Mouse (Mus musculus) lung, adult 2 months (tissue): ENCODE data around the gene Kif2c.

ENCODE experiments used
- CTCF ChIP-seq: fragments of 200-500 bp; IDR thresholded peaks from 2 replicates; pipeline ENCODE4 v1.5.1; 2011; ENCODE audit warnings: mild to moderate bottlenecking, low read length, control low read depth; ENCODE audit not compliant: insufficient read depth
- POLR2A ChIP-seq: fragments of 200-500 bp; IDR thresholded peaks from 2 replicates; pipeline ENCODE4 v1.6.1; 2011; ENCODE audit warnings: low read depth, mild to moderate bottlenecking, control low read depth, low read length, borderline replicate concordance; ENCODE audit errors: extremely low read depth

- TF ChIP-seq CTCF (no peak), POLR2A (no peak)
Measured at GRCm38 (mm10) chr4:117130790-117131189, 51.6 kb downstream of the Kif2c start.
